Mouse (Mus musculus) embryonic facial prominence, embryonic 15.5 days (tissue): ENCODE results near the gene Bysl. TPM values are rescaled to one million over a fixed set of nuclear protein-coding genes. Genes with fewer than 3 reads are reported as not detected.
"Not testable (repeated sequence)": the region's sequence is repeated elsewhere in the genome, so short reads cannot be mapped to it uniquely, and the experiment has no call there.

Experiments used
- ATAC-seq: fragments of 200-750 bp; cut with Nextera tagmentation; 2 replicates; pipeline ENCODE4 v1.8.0; 2017; ENCODE audit warnings: low read depth, moderate TSS enrichment; ENCODE audit not compliant: insufficient number of reproducible peaks, low FRiP score, low TSS enrichment
- H3K27ac ChIP-seq: fragments of 300-500 bp; sonication (generic); replicated peaks from 2 replicates; pipeline ENCODE4 v1.5.1; 2015; ENCODE audit warnings: mild to moderate bottlenecking, inconsistent platforms
- H3K27me3 ChIP-seq: fragments of 300-500 bp; sonication (generic); 2 replicates; pipeline ENCODE4 v1.6.1; 2015; ENCODE audit warnings: inconsistent platforms
- H3K36me3 ChIP-seq: fragments of 300-500 bp; sonication (generic); 2 replicates; pipeline ENCODE4 v1.6.1; 2015; ENCODE audit warnings: mild to moderate bottlenecking, inconsistent platforms
- H3K4me1 ChIP-seq: fragments of 300-500 bp; sonication (generic); 2 replicates; pipeline ENCODE4 v1.6.1; 2015; ENCODE audit warnings: inconsistent platforms
- H3K4me2 ChIP-seq: fragments of 300-500 bp; sonication (generic); replicated peaks from 2 replicates; pipeline ENCODE4 v1.6.1; 2015; ENCODE audit warnings: mild to moderate bottlenecking, inconsistent platforms
- H3K4me3 ChIP-seq: fragments of 300-500 bp; sonication (generic); replicated peaks from 2 replicates; pipeline ENCODE4 v1.5.1; 2015; ENCODE audit warnings: mild to moderate bottlenecking, inconsistent platforms
- H3K9ac ChIP-seq: fragments of 300-500 bp; sonication (generic); 2 replicates; pipeline ENCODE4 v1.6.1; 2015; ENCODE audit warnings: inconsistent platforms
- H3K9me3 ChIP-seq: fragments of 300-500 bp; sonication (generic); replicated peaks from 2 replicates; pipeline ENCODE4 v1.6.1; 2016; ENCODE audit warnings: inconsistent platforms
- WGBS: fragments of 180-500 bp; shearing (Covaris S2); methylation state at CpG from one replicate; pipeline ENCODE4 v1.1.7; 2015; 5-methylcytosine and 5-hydroxymethylcytosine counted together
- polyA plus RNA-seq: library from polyadenylated mRNA; unstranded; fragments of >200 nt; fragmentation: Nextera tagmentation; extraction: Ambion mirVana; gene quantifications from 2 replicates; pipeline ENCODE4 v1.2.1, GENCODE M21; 2015

The Bysl gene
- polyA plus RNA-seq, 1 experiment from 2014 or later = 24.6 TPM

DNA sequence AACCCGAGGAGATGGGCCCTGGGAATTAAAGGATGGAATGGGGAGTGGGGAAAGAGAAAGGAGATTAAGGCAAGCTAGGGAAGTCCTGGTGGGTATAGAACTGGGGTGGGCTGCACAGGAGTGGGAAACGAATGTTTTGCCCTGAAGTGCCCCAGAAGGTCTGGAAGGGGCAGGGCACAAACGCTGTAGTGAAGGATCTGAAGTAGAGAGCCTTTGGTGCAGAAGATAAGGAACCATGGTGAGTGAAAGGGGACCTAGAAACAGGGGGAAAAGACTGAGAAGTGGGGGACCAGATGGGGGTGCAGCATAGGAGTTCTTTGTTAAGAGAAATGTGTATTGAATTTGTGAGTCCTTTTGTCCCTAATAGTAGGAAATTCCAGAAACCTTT lies 19.4 kb upstream of the Bysl start, which contains the start of gene Usp49:
Gene Usp49, plus strand, starts transcription at position 13 of the 388 bp plus-strand sequence.
- H3K4me1 ChIP-seq = peaks cover 26% of the 10 kb centered on the region
- 2% methylated on average over 3 of the region's 3 CpGs for WGBS
- peak within 1 kb of the TSS; percentile 63 for H3K9ac ChIP-seq
- H3K27ac ChIP-seq = peak within 1 kb of the TSS; percentile 80
- H3K36me3 ChIP-seq = peaks cover 14% of the 10 kb centered on the region
- no peaks in the 10 kb centered on the region for H3K27me3 ChIP-seq
- peak within 1 kb of the TSS; percentile 96 for H3K4me2 ChIP-seq
- peak within 1 kb of the TSS; percentile 73 for H3K4me3 ChIP-seq
- ATAC-seq = no peak
- no peaks in the 10 kb centered on the region for H3K9me3 ChIP-seq

DNA sequence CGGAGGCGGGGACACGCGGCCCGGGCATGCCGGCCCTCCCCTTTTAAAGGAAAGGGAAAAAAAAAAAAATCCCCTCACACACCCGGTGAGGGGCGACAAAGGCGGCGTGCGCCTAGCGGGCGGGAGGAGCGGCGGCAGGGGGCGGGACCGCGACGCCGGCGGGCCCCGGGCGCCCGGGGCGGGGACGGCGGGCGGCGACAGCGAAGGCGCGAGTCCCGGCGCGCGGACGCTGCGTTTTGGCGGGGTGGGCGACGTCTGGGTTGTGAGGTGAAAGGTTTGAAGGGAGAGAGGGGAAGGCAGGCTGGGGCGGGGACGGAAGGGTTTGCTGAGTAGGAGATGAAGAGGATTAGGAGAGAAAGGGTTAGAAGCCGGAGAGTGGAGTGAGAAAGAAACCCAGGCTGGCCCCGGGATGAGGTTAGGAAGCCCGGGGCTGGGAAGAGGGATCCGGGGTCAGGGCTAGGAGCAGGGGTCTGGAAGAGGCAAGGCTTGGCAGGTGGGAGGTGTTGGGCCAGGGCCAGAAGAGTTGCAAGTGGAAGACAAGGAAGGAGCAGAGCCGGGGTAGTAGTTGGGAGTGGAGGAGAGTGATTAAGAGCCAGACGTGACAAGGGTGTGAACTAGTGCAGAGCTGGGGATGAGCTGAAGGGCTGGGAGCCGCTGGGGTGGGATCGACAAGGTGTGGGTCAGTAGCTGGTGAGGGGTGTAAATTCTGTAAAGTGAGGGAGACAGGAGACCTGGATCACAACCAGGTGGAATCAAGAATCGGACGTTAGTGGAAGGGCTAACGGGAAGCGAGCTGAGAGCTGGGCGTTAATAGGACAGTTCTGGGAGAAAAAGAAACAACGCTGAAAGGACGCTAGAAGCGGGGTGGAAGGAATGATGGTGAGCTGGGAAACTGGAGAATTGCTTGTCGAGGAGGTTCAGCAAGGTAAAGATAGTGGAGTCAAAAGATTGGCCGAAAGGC lies 18.7 kb upstream of the Bysl start:
- Histone ChIP-seq H3K27ac (peak overlapping the region; percentile 80), H3K4me2 (peak overlapping the region; percentile 96), H3K36me3 (peaks cover 16% of the 10 kb centered on the region; the same call in 1 of the 2 replicates), H3K4me1 (peaks cover 26% of the 10 kb centered on the region), H3K9me3 (no peaks in the 10 kb centered on the region), H3K9ac (peak overlapping the region; percentile 63), H3K4me3 (peak overlapping the region; percentile 73), H3K27me3 (no peaks in the 10 kb centered on the region)
- peak; percentile 18; the same call in 1 of the 2 replicates for ATAC-seq
- WGBS = under 1% methylated on average over 61 of the region's 61 CpGs

DNA sequence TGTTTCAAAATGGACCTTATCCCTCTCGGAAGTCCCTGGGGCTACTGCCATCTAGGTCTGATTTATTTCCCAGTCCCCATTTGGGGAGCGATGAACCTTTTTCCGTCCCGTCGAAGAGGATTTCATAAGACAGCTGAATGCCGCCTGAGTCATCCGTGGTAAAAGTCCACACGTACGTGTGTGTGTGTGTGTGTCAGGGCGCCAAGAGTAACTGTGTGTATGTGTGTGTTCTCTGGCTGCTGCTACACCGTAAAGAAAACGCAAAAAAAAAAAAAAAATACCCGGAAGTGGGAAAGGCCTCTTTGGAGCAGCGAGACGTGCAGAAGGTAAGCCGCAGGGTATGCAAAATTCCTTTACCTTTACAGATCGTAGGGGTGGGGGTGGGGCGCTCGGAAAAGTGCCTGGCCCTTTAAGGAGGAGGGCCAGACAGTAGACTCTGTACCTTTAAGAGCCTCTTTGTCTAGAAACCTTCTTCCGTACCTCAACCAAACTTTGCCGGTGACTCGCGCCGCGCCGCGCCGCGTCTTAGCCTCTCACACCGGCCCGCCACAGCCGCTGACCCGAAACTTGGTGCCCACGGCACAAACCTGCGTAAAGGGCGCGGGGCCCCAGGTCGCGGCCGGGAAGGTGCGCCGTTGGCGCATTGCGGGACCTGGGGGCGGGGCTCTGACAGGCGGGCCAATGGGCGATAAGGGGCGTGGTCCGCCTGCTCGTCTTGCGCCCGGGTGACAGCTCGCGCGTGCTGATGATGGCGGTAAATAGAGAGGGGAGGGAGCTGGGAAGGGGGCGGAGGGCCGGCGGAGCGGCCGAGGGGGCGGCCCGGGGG lies 17.8 kb upstream of the Bysl start:
- Histone ChIP-seq H3K36me3 (peaks cover 24% of the 10 kb centered on the region), H3K27ac (peak overlapping the region; percentile 93), H3K4me3 (peak overlapping the region; percentile 73), H3K4me2 (peak overlapping the region; percentile 96), H3K27me3 (no peaks in the 10 kb centered on the region), H3K9me3 (no peaks in the 10 kb centered on the region), H3K9ac (peak overlapping the region; percentile 63), H3K4me1 (peaks cover 26% of the 10 kb centered on the region)
- under 1% methylated on average over 62 of the region's 63 CpGs for WGBS
- ATAC-seq = peak; percentile 95

DNA sequence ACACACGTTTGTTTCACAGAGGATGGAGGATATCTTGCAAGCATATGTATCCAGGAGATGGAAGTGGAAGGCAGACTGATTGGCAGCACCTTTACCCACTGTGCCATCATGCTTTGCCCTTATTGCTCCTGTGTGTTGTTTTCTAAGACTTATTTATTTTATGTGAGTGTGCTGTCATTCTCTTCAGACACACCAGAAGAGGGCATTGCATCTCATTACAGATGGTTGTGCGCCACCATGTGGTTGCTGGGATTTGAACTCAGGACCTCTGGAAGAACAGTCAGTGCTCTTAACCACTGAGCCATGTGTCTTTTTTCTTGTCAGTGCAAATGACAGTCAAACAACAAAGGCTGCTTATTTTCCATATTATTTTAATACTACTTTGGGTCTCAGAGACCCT lies 16.5 kb upstream of the Bysl start:
- Histone ChIP-seq H3K9ac (no peak overlapping the region), H3K27me3 (no peaks in the 10 kb centered on the region), H3K4me2 (no peak overlapping the region), H3K9me3 (no peaks in the 10 kb centered on the region), H3K4me1 (peaks cover 31% of the 10 kb centered on the region), H3K36me3 (peaks cover 37% of the 10 kb centered on the region), H3K27ac (peak overlapping the region; percentile 11; the same call in 1 of the 2 replicates), H3K4me3 (no peak overlapping the region)
- WGBS = 79% methylated on average over 2 of the region's 2 CpGs
- ATAC-seq = no peak

- Histone ChIP-seq H3K27me3 (no peaks in the 10 kb centered on the region), H3K9ac (no peak overlapping the region), H3K4me2 (no peak overlapping the region), H3K27ac (no peak overlapping the region), H3K4me1 (peaks cover 25% of the 10 kb centered on the region), H3K36me3 (peaks cover 53% of the 10 kb centered on the region), H3K4me3 (no peak overlapping the region), H3K9me3 (no peaks in the 10 kb centered on the region)
- no peak for ATAC-seq
- WGBS = 76% methylated on average over 5 of the region's 5 CpGs
Measured at GRCm38 (mm10) chr17:47626031-47626430, 14.7 kb upstream of the Bysl start.

GRCm38 (mm10) chr17:47625088-47625487 lies 13.8 kb upstream of the Bysl start:
- H3K9me3 ChIP-seq = no peaks in the 10 kb centered on the region
- no peak for ATAC-seq
- whole genome bisulfite sequencing = 93% methylated on average over 2 of the region's 2 CpGs
- H3K4me2 ChIP-seq = no peak overlapping the region
- H3K27me3 ChIP-seq = no peaks in the 10 kb centered on the region
- peaks cover 16% of the 10 kb centered on the region for H3K4me1 ChIP-seq
- H3K4me3 ChIP-seq = no peak overlapping the region
- peaks cover 57% of the 10 kb centered on the region for H3K36me3 ChIP-seq
- no peak overlapping the region for H3K9ac ChIP-seq
- H3K27ac ChIP-seq = no peak overlapping the region

DNA sequence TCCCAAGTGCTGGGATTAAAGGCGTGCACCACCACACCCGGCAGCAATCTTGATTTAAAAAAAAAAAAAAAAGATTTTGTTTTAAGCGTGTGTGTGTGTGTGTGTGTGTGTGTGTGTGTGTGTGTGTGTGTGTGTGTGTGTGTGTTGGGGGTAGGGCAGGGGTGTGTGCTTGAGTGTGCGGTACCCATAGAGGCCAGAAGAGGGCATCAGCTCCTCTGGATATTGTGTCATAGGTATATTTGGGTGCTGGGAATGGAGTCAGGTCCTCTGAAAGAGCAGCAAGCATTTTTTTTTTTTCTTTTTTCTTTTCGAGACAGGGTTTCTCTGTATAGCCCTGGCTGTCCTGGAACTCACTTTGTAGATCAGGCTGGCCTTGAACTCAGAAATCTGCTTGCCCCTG lies 13.3 kb upstream of the Bysl start:
- H3K9ac ChIP-seq, H3K27me3 ChIP-seq, ATAC-seq, H3K4me2 ChIP-seq, H3K4me3 ChIP-seq, H3K9me3 ChIP-seq, H3K27ac ChIP-seq: not testable (repeated sequence)
- H3K4me1 ChIP-seq = peaks cover 15% of the 10 kb centered on the region
- 89% methylated on average over 5 of the region's 5 CpGs for WGBS
- H3K36me3 ChIP-seq = peaks cover 57% of the 10 kb centered on the region

GRCm38 (mm10) chr17:47622912-47623554 lies 11.7 kb upstream of the Bysl start:
- Histone ChIP-seq H3K4me3 (no peak overlapping the region), H3K27ac (no peak overlapping the region), H3K36me3 (peaks cover 68% of the 10 kb centered on the region), H3K4me2 (no peak overlapping the region), H3K9ac (no peak overlapping the region), H3K27me3 (no peaks in the 10 kb centered on the region), H3K9me3 (no peaks in the 10 kb centered on the region), H3K4me1 (peaks cover 6% of the 10 kb centered on the region)
- ATAC-seq = peak; percentile 43; the same call in 1 of the 2 replicates
- 76% methylated on average over 14 of the region's 14 CpGs for WGBS

GRCm38 (mm10) chr17:47618556-47619311 lies 7.4 kb upstream of the Bysl start:
- 94% methylated on average over 13 of the region's 13 CpGs for WGBS

GRCm38 (mm10) chr17:47617605-47618307 lies 6.5 kb upstream of the Bysl start:
- no peak overlapping the region for H3K27ac ChIP-seq
- no peak overlapping the region for H3K4me2 ChIP-seq
- no peak overlapping the region for H3K9ac ChIP-seq
- peaks cover 3% of the 10 kb centered on the region for H3K4me1 ChIP-seq
- H3K36me3 ChIP-seq = peaks cover 64% of the 10 kb centered on the region
- ATAC-seq = no peak
- 94% methylated on average over 9 of the region's 9 CpGs for WGBS
- H3K27me3 ChIP-seq = no peaks in the 10 kb centered on the region
- no peaks in the 10 kb centered on the region for H3K9me3 ChIP-seq
- no peak overlapping the region for H3K4me3 ChIP-seq

More at GRCm38 (mm10) chr17:47618556-47619311, 7.4 kb upstream of the Bysl start:
- Histone ChIP-seq H3K36me3 (peaks cover 69% of the 10 kb centered on the region), H3K9me3 (no peaks in the 10 kb centered on the region), H3K4me2 (no peak overlapping the region), H3K9ac (no peak overlapping the region), H3K4me3 (no peak overlapping the region), H3K4me1 (peaks cover 6% of the 10 kb centered on the region; the same call in 1 of the 2 replicates), H3K27ac (no peak overlapping the region), H3K27me3 (no peaks in the 10 kb centered on the region)
- no peak for ATAC-seq
